Mouse (Mus musculus) embryonic fibroblast, embryonic 13.5 days (primary cell): ENCODE measurements around the gene Zhx3. TPM values are rescaled to one million over a fixed set of nuclear protein-coding genes. Genes with fewer than 3 reads are reported as not detected.

Experiments
- H3K27ac ChIP-seq: 2 replicates; pipeline ENCODE4 v1.5.1; 2012; ENCODE audit warnings: low read length, control low read depth, inconsistent platforms; ENCODE audit not compliant: insufficient read depth
- H3K4me1 ChIP-seq: 2 replicates; pipeline ENCODE4 v1.6.1; 2011; ENCODE audit warnings: low read length; ENCODE audit not compliant: control insufficient read depth, insufficient read depth
- H3K4me3 ChIP-seq: 2 replicates; pipeline ENCODE4 v1.5.1; 2011; ENCODE audit warnings: mild to moderate bottlenecking, control low read depth, low read length; ENCODE audit not compliant: insufficient read depth
- CTCF ChIP-seq: IDR thresholded peaks from 2 replicates; pipeline ENCODE4 v1.5.1; 2011; ENCODE audit warnings: mild to moderate bottlenecking, control low read depth, low read length, moderate library complexity, borderline replicate concordance; ENCODE audit not compliant: insufficient read depth
- POLR2A ChIP-seq: IDR thresholded peaks from 2 replicates; pipeline ENCODE4 v1.6.1; 2011; ENCODE audit warnings: low read depth, mild to moderate bottlenecking, control low read depth, low read length, moderate library complexity
- polyA plus RNA-seq: library from polyadenylated mRNA; stranded (reverse); fragments of >200 nt; gene quantifications from 2 replicates; pipeline ENCODE4 v1.2.4, GENCODE M21; 2011; ENCODE audit warnings: low read depth; ENCODE audit not compliant: missing spikeins, insufficient read length

Zhx3 gene
- polyA plus RNA-seq, 1 experiment = 14.1 TPM

- H3K27ac ChIP-seq = no peak overlapping the region
- no peak overlapping the region for H3K4me3 ChIP-seq
- TF ChIP-seq CTCF = no peak
- no peak for TF ChIP-seq POLR2A
- H3K4me1 ChIP-seq = peaks cover 4% of the 10 kb centered on the region; the same call in 1 of the 2 replicates
Observed at GRCm38 (mm10) chr2:160864112-160864511, 8.7 kb downstream of the Zhx3 start.

- Histone ChIP-seq H3K4me1 (peaks cover 4% of the 10 kb centered on the region; the same call in 1 of the 2 replicates), H3K27ac (no peak overlapping the region), H3K4me3 (no peak overlapping the region)
- no peak for TF ChIP-seq POLR2A
- TF ChIP-seq CTCF = no peak
Observed at GRCm38 (mm10) chr2:160860363-160860762, 12.4 kb downstream of the Zhx3 start.

- TF ChIP-seq POLR2A (no peak), CTCF (no peak)
- Histone ChIP-seq H3K27ac (no peak overlapping the region), H3K4me1 (no peaks in the 10 kb centered on the region), H3K4me3 (no peak overlapping the region)
Observed at GRCm38 (mm10) chr2:160856359-160857102, 16.3 kb downstream of the Zhx3 start.

- TF ChIP-seq CTCF = no peak
- no peak for TF ChIP-seq POLR2A
- H3K4me1 ChIP-seq = no peaks in the 10 kb centered on the region
- H3K4me3 ChIP-seq = no peak overlapping the region
Observed at GRCm38 (mm10) chr2:160854687-160855086, 18.1 kb downstream of the Zhx3 start.

GRCm38 (mm10) chr2:160850360-160850759 lies 22.4 kb downstream of the Zhx3 start:
- Histone ChIP-seq H3K4me3 (no peak overlapping the region), H3K27ac (no peak overlapping the region), H3K4me1 (no peaks in the 10 kb centered on the region)
- TF ChIP-seq CTCF = no peak
- no peak for TF ChIP-seq POLR2A

More at GRCm38 (mm10) chr2:160854687-160855086, 18.1 kb downstream of the Zhx3 start:
- H3K27ac ChIP-seq = no peak overlapping the region

GRCm38 (mm10) chr2:160849617-160850240 lies 23.1 kb downstream of the Zhx3 start:
- Histone ChIP-seq H3K27ac (no peak overlapping the region), H3K4me1 (no peaks in the 10 kb centered on the region), H3K4me3 (no peak overlapping the region)
- TF ChIP-seq POLR2A = no peak
- TF ChIP-seq CTCF = no peak

- Histone ChIP-seq H3K4me3 (no peak overlapping the region), H3K4me1 (no peaks in the 10 kb centered on the region), H3K27ac (no peak overlapping the region)
- no peak for TF ChIP-seq POLR2A
- no peak for TF ChIP-seq CTCF
Observed at GRCm38 (mm10) chr2:160848186-160848585, 24.6 kb downstream of the Zhx3 start.

- no peak overlapping the region for H3K27ac ChIP-seq
- H3K4me3 ChIP-seq = no peak overlapping the region
- no peaks in the 10 kb centered on the region for H3K4me1 ChIP-seq
- TF ChIP-seq CTCF = no peak
- TF ChIP-seq POLR2A = no peak
Observed at GRCm38 (mm10) chr2:160847664-160848063, 25.1 kb downstream of the Zhx3 start.

GRCm38 (mm10) chr2:160840838-160841237 lies 32.0 kb downstream of the Zhx3 start:
- no peak overlapping the region for H3K4me3 ChIP-seq
- no peak overlapping the region for H3K27ac ChIP-seq
- TF ChIP-seq POLR2A (no peak), CTCF (no peak)
- no peaks in the 10 kb centered on the region for H3K4me1 ChIP-seq

- no peak for TF ChIP-seq CTCF
- Histone ChIP-seq H3K27ac (no peak overlapping the region), H3K4me1 (peaks cover 3% of the 10 kb centered on the region; the same call in 1 of the 2 replicates), H3K4me3 (no peak overlapping the region)
Observed at GRCm38 (mm10) chr2:160810802-160811201, 62.0 kb downstream of the Zhx3 start.
